Mouse (Mus musculus) heart, embryonic 10.5 days (tissue): ENCODE data around the gene Add3. TPM values are rescaled to one million over a fixed set of nuclear protein-coding genes. Genes with fewer than 3 reads are reported as not detected.

Experiments
- DNase-seq: peaks from one replicate; pipeline ENCODE4 v3.0.0-alpha.2; 2017; ENCODE audit warnings: low spot score
- H3K27ac ChIP-seq: fragments of 300-500 bp; sonication (generic); 2 replicates; pipeline ENCODE4 v1.5.1; 2016; ENCODE audit warnings: mild to moderate bottlenecking
- H3K27me3 ChIP-seq: fragments of 300-500 bp; sonication (generic); 2 replicates; pipeline ENCODE4 v1.6.1; 2016; ENCODE audit warnings: mild to moderate bottlenecking; ENCODE audit not compliant: poor library complexity, insufficient read depth, severe bottlenecking
- H3K36me3 ChIP-seq: fragments of 300-500 bp; sonication (generic); 2 replicates; pipeline ENCODE4 v1.6.1; 2016; ENCODE audit warnings: mild to moderate bottlenecking, moderate library complexity
- H3K4me1 ChIP-seq: fragments of 300-500 bp; sonication (generic); 2 replicates; pipeline ENCODE4 v1.6.1; 2016; ENCODE audit warnings: mild to moderate bottlenecking
- H3K4me3 ChIP-seq: fragments of 300-500 bp; sonication (generic); 2 replicates; pipeline ENCODE4 v1.5.1; 2016; ENCODE audit warnings: mild to moderate bottlenecking, moderate library complexity
- H3K9me3 ChIP-seq: fragments of 300-500 bp; sonication (generic); 2 replicates; pipeline ENCODE4 v1.6.1; 2016; ENCODE audit warnings: mild to moderate bottlenecking, moderate library complexity
- WGBS: fragments of 180-500 bp; shearing (Covaris S2); methylation state at CpG from one replicate; pipeline ENCODE4 v1.1.7; 2016; 5-methylcytosine and 5-hydroxymethylcytosine counted together
- polyA plus RNA-seq: library from polyadenylated mRNA; unstranded; fragments of >200 nt; fragmentation: Nextera tagmentation; extraction: Ambion mirVana; gene quantifications from 2 replicates; pipeline ENCODE4 v1.2.1, GENCODE M21; 2016

Gene Add3
- polyA plus RNA-seq, 1 experiment from 2014 or later, result 128 TPM

DNA sequence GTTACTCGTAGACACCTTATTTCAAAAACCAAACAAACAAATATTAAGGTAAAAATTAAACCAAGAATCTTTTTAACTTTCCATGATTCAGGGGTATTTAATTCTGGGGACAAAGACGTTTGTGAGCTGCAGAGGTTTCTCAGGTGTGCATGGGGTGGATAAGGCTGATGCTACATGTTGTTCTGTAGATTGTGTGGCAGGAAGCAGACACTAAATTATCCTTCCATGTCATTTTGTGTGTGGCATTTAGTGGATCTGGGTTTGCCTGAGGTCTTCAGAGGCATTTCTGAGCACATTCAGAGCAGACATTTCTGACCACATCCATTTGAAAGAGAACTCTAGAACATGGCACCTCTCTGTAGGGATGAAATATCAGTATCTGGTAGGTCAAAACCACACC lies 52.9 kb downstream of the Add3 start:
- Histone ChIP-seq H3K4me1 (peaks cover 71% of the 10 kb centered on the region), H3K27ac (peak overlapping the region; percentile 26; the same call in 1 of the 2 replicates), H3K36me3 (peaks cover 11% of the 10 kb centered on the region; the same call in 1 of the 2 replicates), H3K9me3 (no peaks in the 10 kb centered on the region), H3K27me3 (no peaks in the 10 kb centered on the region), H3K4me3 (no peak overlapping the region)
- WGBS, result 72% methylated on average over 2 of the region's 2 CpGs
- DNase-seq, result no peak

- H3K27ac ChIP-seq, result peak overlapping the region; percentile 69
- H3K4me1 ChIP-seq, result peaks cover 64% of the 10 kb centered on the region
- 57% methylated on average over 11 of the region's 11 CpGs for WGBS
Observed at GRCm38 (mm10) chr19:53193964-53194582, 53.8 kb downstream of the Add3 start.

GRCm38 (mm10) chr19:53194751-53195520 lies 54.7 kb downstream of the Add3 start:
- Histone ChIP-seq H3K9me3 (no peaks in the 10 kb centered on the region), H3K36me3 (peaks cover 17% of the 10 kb centered on the region), H3K27me3 (no peaks in the 10 kb centered on the region), H3K4me3 (no peak overlapping the region), H3K4me1 (peaks cover 61% of the 10 kb centered on the region), H3K27ac (peak overlapping the region; percentile 69; the same call in 1 of the 2 replicates)
- 86% methylated on average over 9 of the region's 9 CpGs for WGBS
- DNase-seq, result no peak

More at GRCm38 (mm10) chr19:53193964-53194582, 53.8 kb downstream of the Add3 start:
- Histone ChIP-seq H3K4me3 (no peak overlapping the region), H3K9me3 (no peaks in the 10 kb centered on the region), H3K27me3 (no peaks in the 10 kb centered on the region), H3K36me3 (peaks cover 15% of the 10 kb centered on the region; the same call in 1 of the 2 replicates)
- DNase-seq, result no peak

- Histone ChIP-seq H3K4me1 (peaks cover 45% of the 10 kb centered on the region), H3K27ac (no peak overlapping the region), H3K4me3 (no peak overlapping the region), H3K27me3 (no peaks in the 10 kb centered on the region), H3K9me3 (no peaks in the 10 kb centered on the region), H3K36me3 (peaks cover 16% of the 10 kb centered on the region)
- 85% methylated on average over 10 of the region's 10 CpGs for WGBS
- DNase-seq, result no peak
Observed at GRCm38 (mm10) chr19:53196961-53197360, 56.7 kb downstream of the Add3 start.

- H3K4me1 ChIP-seq, result peaks cover 41% of the 10 kb centered on the region
- H3K27ac ChIP-seq, result peak overlapping the region; percentile 47; the same call in 1 of the 2 replicates
- no peaks in the 10 kb centered on the region for H3K27me3 ChIP-seq
- peaks cover 17% of the 10 kb centered on the region for H3K36me3 ChIP-seq
- H3K4me3 ChIP-seq, result no peak overlapping the region
- H3K9me3 ChIP-seq, result no peaks in the 10 kb centered on the region
- no peak for DNase-seq
- WGBS, result 61% methylated on average over 7 of the region's 7 CpGs
Observed at GRCm38 (mm10) chr19:53197766-53198165, 57.5 kb downstream of the Add3 start.

DNA sequence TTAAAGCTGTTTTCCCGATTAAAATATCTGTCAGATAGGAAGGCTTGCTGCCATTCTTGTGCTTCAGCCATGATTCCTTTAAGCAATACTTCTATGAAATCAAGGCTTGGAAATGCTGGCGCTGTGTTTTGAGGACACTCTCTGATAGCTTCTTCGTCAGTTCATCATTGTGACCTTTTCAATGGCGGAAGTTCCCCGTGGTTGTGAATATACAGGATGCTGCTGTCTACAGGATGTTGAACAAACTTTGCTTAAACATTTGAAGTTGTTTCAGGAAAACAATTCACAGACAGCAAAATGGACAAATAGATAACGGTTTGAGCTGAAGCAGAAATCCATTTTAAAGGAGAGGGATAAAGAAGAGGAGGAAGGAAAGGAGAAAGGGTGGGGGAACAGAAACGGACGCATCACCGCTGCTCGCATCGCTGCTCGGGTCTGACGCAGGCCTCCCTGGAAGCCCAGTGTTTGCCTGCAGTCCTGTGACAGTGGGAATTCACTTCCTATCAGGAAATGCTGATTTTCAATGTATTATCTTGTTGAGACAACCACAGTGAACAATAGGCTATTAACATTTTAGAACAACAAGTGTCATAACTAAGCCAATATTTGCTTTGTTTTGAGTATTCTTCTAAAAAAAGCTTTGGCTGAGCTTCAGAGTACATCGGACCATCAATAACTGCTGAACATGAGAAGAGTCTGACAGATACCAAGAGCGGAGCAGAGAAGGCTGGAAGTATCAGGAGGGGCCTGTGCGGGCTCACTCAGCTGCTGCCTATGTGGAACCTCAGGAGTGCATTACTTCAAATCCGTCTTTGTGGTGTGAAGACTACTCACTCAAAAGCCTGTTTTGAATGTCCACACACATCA lies 58.7 kb downstream of the Add3 start:
- no peaks in the 10 kb centered on the region for H3K27me3 ChIP-seq
- no peaks in the 10 kb centered on the region for H3K9me3 ChIP-seq
- H3K36me3 ChIP-seq, result peaks cover 20% of the 10 kb centered on the region
- no peak overlapping the region for H3K4me3 ChIP-seq
- peaks cover 31% of the 10 kb centered on the region for H3K4me1 ChIP-seq
- no peak overlapping the region for H3K27ac ChIP-seq
- no peak for DNase-seq
- 63% methylated on average over 17 of the region's 17 CpGs for WGBS

- H3K9me3 ChIP-seq, result no peaks in the 10 kb centered on the region
- no peak overlapping the region for H3K27ac ChIP-seq
- DNase-seq, result no peak
- peaks cover 25% of the 10 kb centered on the region for H3K4me1 ChIP-seq
- peaks cover 20% of the 10 kb centered on the region for H3K36me3 ChIP-seq
- no peaks in the 10 kb centered on the region for H3K27me3 ChIP-seq
- 93% methylated on average over 9 of the region's 9 CpGs for WGBS
- H3K4me3 ChIP-seq, result no peak overlapping the region
Observed at GRCm38 (mm10) chr19:53199711-53200110, 59.5 kb downstream of the Add3 start.

DNA sequence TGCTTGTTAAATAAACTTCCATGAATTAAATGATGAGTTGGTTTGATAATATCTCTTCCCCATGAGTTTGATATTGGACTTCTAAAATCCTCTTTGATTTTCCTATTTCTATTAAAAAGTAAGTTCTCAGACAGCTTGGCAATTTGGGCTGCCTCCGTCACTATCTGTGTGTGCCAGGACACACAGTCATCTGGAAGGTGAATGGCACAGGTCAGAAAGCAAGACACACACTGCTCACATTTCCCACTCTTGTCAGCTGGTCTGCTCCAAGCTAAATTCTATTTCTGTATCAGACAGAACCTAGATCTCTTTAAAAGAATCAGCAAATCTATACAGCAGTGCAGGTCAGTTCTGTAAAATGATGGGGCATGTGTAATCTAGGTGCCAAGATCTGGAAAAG lies 61.9 kb downstream of the Add3 start:
- no peak overlapping the region for H3K27ac ChIP-seq
- no peak overlapping the region for H3K4me3 ChIP-seq
- H3K9me3 ChIP-seq, result no peaks in the 10 kb centered on the region
- peaks cover 21% of the 10 kb centered on the region for H3K36me3 ChIP-seq
- H3K4me1 ChIP-seq, result peaks cover 18% of the 10 kb centered on the region
- WGBS, result 90% methylated on average over 1 of the region's 1 CpGs
- DNase-seq, result no peak
- no peaks in the 10 kb centered on the region for H3K27me3 ChIP-seq

DNA sequence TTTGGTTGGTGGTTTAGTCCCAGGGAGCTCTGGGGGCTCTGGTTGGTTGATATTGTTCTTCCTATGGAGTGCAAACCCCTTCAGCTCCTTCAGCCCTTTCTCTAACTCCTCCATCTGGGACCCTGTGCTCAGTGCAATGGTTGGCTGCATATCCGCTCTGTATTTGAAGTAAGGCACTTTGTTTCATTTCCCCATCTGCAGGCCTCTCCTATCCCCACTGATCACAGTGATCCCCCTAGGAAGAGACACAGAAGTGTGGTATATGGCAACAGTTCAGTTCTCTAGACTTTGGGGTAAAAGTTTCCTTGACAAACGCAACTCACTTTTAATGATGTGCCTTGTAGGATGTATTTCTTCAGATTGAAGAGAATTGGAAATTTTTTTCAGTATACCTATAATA lies 66.7 kb downstream of the Add3 start:
- DNase-seq, result no peak
- H3K9me3 ChIP-seq, result no peaks in the 10 kb centered on the region
- peaks cover 31% of the 10 kb centered on the region for H3K4me1 ChIP-seq
- H3K27me3 ChIP-seq, result no peaks in the 10 kb centered on the region
- WGBS, result 90% methylated on average over 2 of the region's 2 CpGs
- H3K27ac ChIP-seq, result no peak overlapping the region
- H3K36me3 ChIP-seq, result peaks cover 8% of the 10 kb centered on the region; the same call in 1 of the 2 replicates
- no peak overlapping the region for H3K4me3 ChIP-seq

DNA sequence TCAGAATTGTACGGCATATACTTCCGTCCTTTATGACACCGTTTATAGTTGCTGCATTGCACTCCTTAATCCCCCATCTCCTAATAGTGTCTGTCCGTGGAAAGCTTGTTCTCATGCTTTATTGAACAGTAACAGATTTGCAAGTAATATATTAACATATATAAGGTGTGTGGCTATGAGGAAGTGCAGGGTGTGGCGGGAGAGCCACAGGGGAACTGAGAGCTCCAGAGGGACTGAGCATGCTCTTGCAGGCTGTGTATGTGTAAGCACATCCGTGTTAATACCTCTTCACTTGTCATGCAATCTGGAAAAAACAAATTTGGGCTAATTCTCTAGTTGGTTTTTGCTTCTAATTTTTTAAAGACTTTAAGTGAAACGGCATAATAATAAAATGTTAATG lies 68.6 kb downstream of the Add3 start:
- Histone ChIP-seq H3K36me3 (0 out of 2 replicates have a peak, but pooled peaks cover 3% of the 10 kb centered on the region), H3K9me3 (no peaks in the 10 kb centered on the region), H3K4me1 (peaks cover 32% of the 10 kb centered on the region), H3K27me3 (no peaks in the 10 kb centered on the region), H3K27ac (no peak overlapping the region), H3K4me3 (no peak overlapping the region)
- WGBS, result 89% methylated on average over 7 of the region's 7 CpGs
- no peak for DNase-seq

- no peaks in the 10 kb centered on the region for H3K27me3 ChIP-seq
- H3K4me3 ChIP-seq, result no peak overlapping the region
- H3K4me1 ChIP-seq, result peaks cover 29% of the 10 kb centered on the region
- 63% methylated on average over 2 of the region's 2 CpGs for WGBS
- no peak overlapping the region for H3K27ac ChIP-seq
- 0 out of 2 replicates have a peak, but pooled peaks cover 3% of the 10 kb centered on the region for H3K36me3 ChIP-seq
- DNase-seq, result no peak
- no peaks in the 10 kb centered on the region for H3K9me3 ChIP-seq
Observed at GRCm38 (mm10) chr19:53210251-53210650, 70.0 kb downstream of the Add3 start.

DNA sequence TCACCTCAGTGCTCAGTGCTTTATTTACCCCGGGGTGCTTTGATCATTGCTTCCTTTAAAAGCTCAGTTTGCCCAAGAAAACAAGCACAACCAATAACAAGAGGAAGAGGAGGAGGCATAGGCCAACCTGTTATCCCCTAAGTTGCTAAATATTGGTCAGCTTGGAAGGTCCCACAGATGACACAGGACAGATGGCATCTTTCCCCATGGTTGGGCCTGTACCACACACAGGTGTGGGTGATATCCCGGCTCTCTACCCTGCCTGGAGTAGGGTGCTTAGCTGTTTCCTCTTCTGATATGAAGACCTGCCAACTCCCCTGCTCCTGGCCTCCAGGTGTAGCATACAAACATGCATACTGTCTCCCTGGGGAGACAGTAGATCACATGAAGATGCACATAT lies 75.1 kb downstream of the Add3 start:
- peaks cover 39% of the 10 kb centered on the region for H3K4me1 ChIP-seq
- peaks cover 26% of the 10 kb centered on the region for H3K36me3 ChIP-seq
- 73% methylated on average over 2 of the region's 2 CpGs for WGBS
- H3K9me3 ChIP-seq, result no peaks in the 10 kb centered on the region
- no peak overlapping the region for H3K27ac ChIP-seq
- no peak overlapping the region for H3K4me3 ChIP-seq
- no peak for DNase-seq
- H3K27me3 ChIP-seq, result no peaks in the 10 kb centered on the region
